Mouse (Mus musculus) embryo, embryonic 10.5 days (tissue): ENCODE measurements around the gene Add1.
A peak's percentile ranks its signal among the peaks of the same experiment; 100 is the strongest.
"Not testable (repeated sequence)": the region's sequence is repeated elsewhere in the genome, so short reads cannot be mapped to it uniquely, and the experiment has no call there.

Experiments
- DNase-seq: peaks from one replicate; pipeline ENCODE4 v3.0.0-alpha.2; 2015; ENCODE audit warnings: low spot score

The Add1 gene

GRCm38 (mm10) chr5:34550251-34550650, 23.2 kb upstream of the Add1 start:
- DNase-seq, result peak; percentile 23

GRCm38 (mm10) chr5:34551821-34552220, 21.6 kb upstream of the Add1 start:
- no peak for DNase-seq

GRCm38 (mm10) chr5:34563854-34564253, 9.6 kb upstream of the Add1 start:
- no peak for DNase-seq

GRCm38 (mm10) chr5:34564291-34564690, 9.2 kb upstream of the Add1 start:
- no peak for DNase-seq

GRCm38 (mm10) chr5:34565545-34566283, 7.8 kb upstream of the Add1 start:
- no peak for DNase-seq

GRCm38 (mm10) chr5:34571551-34571950, 1.9 kb upstream of the Add1 start:
- DNase-seq, result no peak

- not testable (repeated sequence) for DNase-seq
Observed at GRCm38 (mm10) chr5:34572568-34572967, 896 bp upstream of the Add1 start.

- DNase-seq, result peak; percentile 24
Observed at GRCm38 (mm10) chr5:34574721-34575120, 1.3 kb downstream of the Add1 start.

DNA sequence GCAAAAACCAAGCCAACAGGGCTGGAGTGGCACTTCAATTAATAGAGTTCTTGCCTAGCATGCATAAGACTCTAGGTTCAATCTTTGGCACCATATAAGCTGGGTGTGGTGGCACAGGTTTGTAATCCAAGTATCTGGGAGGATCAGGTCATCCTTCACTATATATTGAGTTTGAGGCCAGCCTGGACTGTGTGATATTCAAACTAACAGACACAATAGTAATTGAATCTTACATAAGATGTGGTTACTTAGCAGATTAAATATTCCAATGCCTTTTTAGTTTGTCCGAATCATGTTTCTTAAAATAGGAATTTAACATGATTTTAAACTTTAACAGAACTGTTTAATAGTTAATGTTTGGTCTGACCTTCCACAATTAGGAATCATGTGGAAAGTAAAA, 2.8 kb downstream of the Add1 start:
- DNase-seq, result no peak

DNA sequence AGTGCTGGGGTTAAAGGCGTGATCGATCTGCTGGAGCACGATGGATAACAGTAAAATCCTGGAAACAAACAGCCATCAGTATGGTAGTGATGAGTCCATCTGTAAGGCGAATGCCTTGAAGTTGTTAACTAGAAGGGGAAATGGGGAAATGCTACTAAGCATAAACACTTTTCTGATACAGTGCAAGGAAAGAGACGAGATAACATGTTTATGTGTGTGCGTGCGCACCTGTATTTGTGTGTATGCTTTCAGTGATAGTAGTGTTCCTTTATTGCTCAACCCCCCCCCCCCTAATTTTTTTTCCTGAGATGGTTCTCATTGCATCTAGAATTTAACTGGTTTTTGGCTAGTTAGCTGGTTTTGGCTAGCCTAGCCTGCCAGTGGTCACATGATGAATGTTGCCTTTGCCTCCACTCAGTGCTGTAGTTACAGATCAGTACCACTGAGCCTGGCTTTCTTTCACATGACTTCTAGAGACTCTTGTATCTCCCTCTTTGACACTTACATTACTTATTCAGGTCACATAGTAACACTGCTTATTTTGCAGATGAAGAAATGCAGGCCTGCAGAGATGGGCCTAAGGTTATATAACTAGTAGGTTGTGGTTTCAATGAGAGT, 4.7 kb downstream of the Add1 start:
- DNase-seq, result no peak

GRCm38 (mm10) chr5:34579377-34579776, 5.9 kb downstream of the Add1 start:
- no peak for DNase-seq

DNA sequence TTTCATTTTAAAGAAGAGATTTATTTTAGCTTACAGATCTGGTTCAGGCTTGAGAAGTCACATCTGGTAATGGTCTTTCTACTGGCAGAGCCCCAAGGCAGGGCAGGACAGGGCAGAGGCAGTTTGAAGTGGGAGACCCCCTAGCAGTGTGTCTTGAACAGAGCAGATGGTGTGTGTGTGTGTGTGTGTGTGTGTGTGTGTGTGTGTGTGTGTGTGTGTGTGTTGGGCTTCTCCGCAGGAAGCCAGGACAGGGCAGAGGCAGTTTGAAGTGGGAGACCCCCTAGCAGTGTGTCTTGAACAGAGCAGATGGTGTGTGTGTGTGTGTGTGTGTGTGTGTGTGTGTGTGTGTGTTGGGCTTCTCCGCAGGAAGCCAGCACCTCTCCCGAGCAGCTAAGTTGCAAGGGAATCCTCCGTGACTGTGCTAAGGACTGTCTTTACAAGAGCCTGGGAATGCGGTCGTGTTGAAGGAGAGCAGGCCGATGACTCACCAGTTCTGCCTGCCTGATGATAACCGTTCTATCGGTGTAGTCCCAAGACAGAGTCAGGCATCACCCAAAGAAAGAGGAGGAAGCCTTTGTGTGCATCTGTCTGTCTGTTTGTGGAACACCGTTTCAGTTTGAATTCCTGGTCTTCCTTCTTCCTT, 8.3 kb downstream of the Add1 start:
- DNase-seq, result peak; percentile 36

GRCm38 (mm10) chr5:34582314-34582675, 8.8 kb downstream of the Add1 start:
- DNase-seq, result no peak

GRCm38 (mm10) chr5:34585216-34585615, 11.8 kb downstream of the Add1 start:
- no peak for DNase-seq

- no peak for DNase-seq
Observed at GRCm38 (mm10) chr5:34587881-34588280, 14.4 kb downstream of the Add1 start.

GRCm38 (mm10) chr5:34590059-34590458, 16.6 kb downstream of the Add1 start:
- no peak for DNase-seq

GRCm38 (mm10) chr5:34590702-34591101, 17.2 kb downstream of the Add1 start:
- DNase-seq, result no peak

GRCm38 (mm10) chr5:34591388-34592004, 18.0 kb downstream of the Add1 start:
- peak; percentile 35 for DNase-seq

DNA sequence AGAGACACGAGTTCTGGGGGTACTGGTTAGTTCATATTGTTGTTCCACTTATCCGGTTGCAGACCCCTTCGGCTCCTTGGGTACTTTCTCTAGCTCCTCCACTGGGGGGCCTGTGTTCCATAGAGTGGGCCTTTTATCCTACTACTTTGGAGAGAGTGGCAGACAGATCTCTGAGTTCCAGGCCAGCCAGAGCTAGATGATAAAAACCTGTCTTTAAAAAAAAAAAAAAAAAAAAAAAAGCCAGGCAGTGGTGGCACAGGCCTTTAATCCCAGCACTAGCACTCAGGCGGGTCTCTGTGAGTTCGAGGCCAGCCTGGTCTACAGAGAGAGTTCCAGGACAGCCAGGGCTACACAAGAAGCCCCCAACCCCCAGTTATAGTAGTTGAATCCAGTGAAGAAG, 18.8 kb downstream of the Add1 start:
- DNase-seq, result not testable (repeated sequence)

DNA sequence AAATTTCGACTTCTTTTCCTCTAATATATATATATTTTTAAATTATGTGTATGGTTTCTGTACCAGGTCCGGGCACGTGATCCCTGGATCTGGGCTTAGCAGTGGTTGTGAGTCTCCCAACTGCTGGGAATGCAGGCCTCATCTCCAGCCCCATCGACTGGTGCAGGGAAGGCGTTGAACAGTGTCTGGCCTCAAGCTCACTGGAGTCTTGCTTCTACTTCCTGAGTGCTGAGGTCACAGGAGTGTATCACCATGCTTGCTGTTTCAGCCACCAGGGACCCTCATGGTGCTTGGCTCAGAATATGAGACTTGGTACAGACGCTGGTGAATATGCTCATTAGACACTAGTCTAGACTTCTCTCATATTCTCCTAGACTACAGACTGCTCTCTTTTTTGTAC, 19.2 kb downstream of the Add1 start:
- no peak for DNase-seq

GRCm38 (mm10) chr5:34593202-34593727, 19.8 kb downstream of the Add1 start:
- DNase-seq, result no peak

DNA sequence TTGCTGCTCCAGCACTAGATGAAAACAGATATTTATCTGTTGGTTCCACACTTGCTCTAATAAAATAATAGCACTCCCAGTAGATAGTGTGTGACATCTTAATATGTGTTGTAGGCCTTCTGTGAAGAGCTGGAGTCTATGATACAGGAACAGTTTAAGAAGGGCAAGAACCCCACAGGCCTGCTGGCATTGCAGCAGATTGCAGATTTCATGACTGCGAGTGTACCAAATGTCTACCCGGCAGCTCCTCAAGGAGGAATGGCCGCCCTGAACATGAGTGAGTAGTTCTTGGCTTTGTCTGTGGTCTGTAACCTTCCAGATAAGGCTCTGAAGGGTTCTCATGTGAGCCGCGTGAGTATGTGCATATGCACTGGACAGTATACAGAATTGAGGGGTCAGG, 31.1 kb downstream of the Add1 start:
- no peak for DNase-seq
